Mouse (Mus musculus): ENCODE data around the gene 5730522E02Rik.

5730522E02Rik gene

DNA sequence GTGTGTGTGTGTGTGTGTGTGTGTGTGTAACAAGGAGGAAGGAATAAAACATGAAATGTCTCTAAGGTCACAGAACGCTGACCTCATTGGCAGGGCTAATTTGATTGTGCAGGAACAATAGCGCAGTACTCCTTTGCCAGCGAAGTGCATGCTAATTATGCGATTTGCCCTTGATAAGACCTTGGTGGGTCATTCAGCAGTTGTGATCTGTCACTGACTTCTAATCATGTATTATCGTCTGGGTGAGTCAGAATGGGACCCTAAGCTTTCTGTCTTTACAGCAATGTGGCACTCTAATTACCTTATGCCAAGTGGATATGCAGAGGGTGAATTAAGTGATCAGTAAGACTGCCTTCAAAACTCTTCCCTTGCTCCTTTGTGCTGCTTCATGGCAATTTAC is 514.4 kb downstream of the 5730522E02Rik start:
- in situ Hi-C loops (cut with MboI, MseI): loop anchor here (10.0 kb wide), 1 partner anchor 361 kb away; no protein-coding TSS in a partner anchor

DNA sequence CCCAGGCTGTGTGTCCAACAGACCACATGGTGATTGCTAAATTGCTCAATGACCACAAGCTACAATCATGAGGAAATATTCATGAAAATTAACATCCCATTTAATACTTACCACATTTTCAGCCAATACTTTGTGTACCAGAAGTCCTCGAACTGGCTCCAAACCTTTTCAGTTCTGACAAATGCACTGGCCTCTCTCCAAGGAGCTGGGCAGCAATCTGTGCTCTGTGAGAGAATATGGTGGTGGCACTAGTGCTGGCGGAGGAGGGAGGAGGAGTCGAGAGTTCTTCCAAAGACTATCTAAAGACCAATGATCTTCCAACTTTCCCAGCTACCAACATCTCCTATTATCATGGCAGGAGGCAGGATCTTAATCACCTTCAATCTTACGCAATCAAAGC is 525.8 kb downstream of the 5730522E02Rik start:
- in situ Hi-C loops (cut with MboI, MseI): no loop called here

- in situ Hi-C loops (cut with MboI, MseI): no loop called here
Observed at GRCm38 (mm10) chr11:25679856-25680255, 530.7 kb downstream of the 5730522E02Rik start.

DNA sequence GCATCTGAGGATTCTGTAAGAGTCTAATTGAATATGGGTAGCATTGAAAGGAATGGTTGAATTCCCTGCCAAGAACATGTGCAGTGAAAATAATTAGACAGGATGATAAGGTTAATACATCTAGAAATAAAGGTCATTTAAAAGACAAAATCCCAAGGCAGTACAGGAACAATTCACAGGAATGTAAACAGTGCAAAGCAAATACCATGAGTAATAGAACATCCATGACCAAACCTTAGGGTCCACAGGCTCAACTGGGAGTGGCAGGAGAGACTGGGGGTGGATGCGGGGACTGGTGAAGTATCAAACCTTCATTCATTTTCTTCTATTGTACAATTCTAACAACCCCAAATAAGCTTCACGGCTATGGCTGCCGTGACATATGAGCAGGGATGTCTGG is 536.4 kb downstream of the 5730522E02Rik start:
- in situ Hi-C loops (cut with MboI, MseI): no loop called here

DNA sequence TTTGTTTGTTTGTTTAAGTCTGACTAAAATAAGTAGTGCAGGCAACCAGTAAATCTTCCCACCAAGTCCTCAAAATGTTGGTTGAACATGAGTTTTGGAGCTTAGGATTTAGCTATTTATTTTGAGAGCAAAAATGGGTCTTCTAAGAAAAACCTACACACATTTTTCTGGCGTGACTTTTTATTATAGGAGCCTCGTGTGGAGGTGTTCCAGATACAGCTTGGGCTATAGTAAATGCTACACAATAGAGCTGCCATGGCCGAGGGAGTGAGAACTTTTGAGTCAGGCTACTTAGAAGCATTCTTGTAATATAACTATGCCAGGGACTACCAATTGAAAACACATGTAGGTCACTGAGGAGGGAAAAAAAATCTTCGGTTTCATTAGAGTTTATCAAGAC is 540.5 kb downstream of the 5730522E02Rik start:
- in situ Hi-C loops (cut with MboI, MseI): no loop called here

- in situ Hi-C loops (cut with MboI, MseI): no loop called here
Observed at GRCm38 (mm10) chr11:25664562-25665104, 545.9 kb downstream of the 5730522E02Rik start.

GRCm38 (mm10) chr11:25646282-25646681 is 564.3 kb downstream of the 5730522E02Rik start:
- in situ Hi-C loops (cut with MboI, MseI): no loop called here

DNA sequence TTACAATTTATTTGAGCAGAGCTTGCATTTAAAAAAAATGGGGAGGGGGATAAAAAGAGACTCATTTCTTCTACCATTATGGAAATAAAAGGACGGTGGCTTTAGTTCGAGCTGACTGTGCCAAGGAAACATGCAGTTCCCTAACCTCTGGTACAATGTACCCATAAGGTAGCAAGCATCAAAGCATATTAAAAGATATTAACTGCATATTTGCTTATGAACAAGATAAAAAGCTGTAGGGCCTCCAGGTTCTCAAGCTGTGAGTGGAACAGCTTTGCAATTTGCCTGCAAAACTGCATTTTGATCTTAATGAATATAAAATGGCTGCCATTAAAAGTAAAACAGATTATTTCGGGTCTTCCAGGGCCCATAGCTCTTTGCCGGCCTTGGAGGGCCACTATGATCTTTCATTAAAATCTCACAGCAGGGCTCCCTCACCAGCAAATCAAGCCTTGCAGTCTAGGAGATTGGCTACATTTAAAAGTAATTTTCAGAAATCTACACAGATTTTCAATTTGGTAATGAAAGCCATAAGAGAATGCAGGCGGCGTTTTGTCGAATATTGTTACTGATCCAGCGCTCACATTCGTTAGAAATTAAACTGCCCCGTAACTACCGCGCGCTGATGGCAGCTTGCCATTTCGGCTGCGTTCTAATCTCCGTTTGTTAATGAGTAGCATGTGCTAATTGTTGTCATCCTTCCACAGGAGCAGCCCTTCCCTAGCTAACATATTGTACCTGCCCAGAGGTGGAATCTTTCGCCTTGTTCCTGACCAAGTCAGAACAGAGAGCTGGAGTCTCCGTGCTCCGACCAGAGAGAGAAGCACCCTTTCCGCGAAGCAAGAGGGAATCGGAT is 565.6 kb downstream of the 5730522E02Rik start:
- in situ Hi-C loops (cut with MboI, MseI): no loop called here

DNA sequence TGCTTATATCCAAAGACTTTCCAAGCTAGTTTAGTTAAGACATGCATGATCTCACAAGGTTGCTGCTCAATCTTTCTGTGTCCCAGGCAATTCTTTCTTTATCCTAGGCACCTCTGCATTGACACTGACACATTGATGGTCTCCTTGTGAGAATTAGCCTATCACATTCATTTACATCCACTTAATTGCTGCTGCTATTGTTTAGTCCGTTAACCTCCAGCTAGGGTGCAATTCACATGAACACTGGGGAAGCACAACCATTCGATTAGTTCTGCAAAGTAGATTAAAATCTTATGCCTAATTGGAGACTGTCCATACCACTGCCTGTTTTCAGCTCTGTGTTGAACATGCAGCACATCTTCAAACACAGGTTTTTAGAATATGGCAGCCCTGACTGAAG is 603.7 kb downstream of the 5730522E02Rik start:
- in situ Hi-C loops (cut with MboI, MseI): no loop called here

GRCm38 (mm10) chr11:25600030-25600429 is 610.5 kb downstream of the 5730522E02Rik start:
- in situ Hi-C loops (cut with MboI, MseI): no loop called here

GRCm38 (mm10) chr11:25595303-25595702 is 615.3 kb downstream of the 5730522E02Rik start:
- in situ Hi-C loops (cut with MboI, MseI): no loop called here

- in situ Hi-C loops (cut with MboI, MseI): no loop called here
Observed at GRCm38 (mm10) chr11:25594780-25595179, 615.8 kb downstream of the 5730522E02Rik start.

- in situ Hi-C loops (cut with MboI, MseI): no loop called here
Observed at GRCm38 (mm10) chr11:25592268-25592667, 618.3 kb downstream of the 5730522E02Rik start.

DNA sequence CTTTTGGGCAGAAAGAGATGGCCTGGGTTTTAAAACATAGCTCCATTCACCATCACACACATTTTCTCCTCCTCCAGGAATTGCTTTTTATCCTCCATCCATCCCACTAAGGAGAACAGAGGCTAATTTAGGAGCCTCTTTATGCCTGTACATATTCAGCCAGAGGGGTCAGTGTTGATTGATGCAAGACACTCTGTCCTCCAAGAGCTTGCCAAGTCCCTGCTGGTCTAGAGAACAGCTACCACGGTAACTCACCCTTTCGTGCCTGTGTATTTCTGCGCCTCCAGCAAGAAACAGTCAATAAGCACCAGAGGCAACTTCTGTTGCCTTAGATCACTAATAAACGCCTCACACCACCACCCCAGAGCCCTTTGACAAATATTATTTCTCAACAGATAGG is 620.3 kb downstream of the 5730522E02Rik start:
- in situ Hi-C loops (cut with MboI, MseI): no loop called here

- in situ Hi-C loops (cut with MboI, MseI): no loop called here
Observed at GRCm38 (mm10) chr11:25589509-25589908, 621.1 kb downstream of the 5730522E02Rik start.

- in situ Hi-C loops (cut with MboI, MseI): no loop called here
Observed at GRCm38 (mm10) chr11:25574129-25574465, 636.5 kb downstream of the 5730522E02Rik start.

- in situ Hi-C loops (cut with MboI, MseI): no loop called here
Observed at GRCm38 (mm10) chr11:25573408-25574128, 637.0 kb downstream of the 5730522E02Rik start.

DNA sequence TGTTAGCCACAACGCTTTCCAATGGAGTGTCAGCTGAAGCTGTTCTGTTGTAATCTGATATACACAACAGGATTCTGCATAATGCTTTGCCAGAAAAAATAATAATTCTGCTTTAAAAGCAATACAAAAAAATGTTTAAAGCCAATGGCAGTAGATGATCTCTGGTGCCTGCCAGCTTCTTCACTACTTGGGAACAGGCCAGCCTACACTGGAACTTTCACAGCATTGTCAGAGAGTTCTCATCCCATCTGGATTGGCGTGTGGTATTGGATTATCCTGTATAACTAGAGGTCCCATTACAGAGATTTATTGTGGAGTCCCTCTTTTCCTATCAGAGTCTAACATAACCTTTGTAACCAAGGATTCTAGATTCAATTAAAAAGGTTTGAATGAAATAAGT is 639.2 kb downstream of the 5730522E02Rik start:
- in situ Hi-C loops (cut with MboI, MseI): no loop called here
